Mouse (Mus musculus): ENCODE results near the gene Ttc6. TPM values are rescaled to one million over a fixed set of nuclear protein-coding genes. Genes with fewer than 3 reads are reported as not detected.

Ttc6 gene
- total and polyA plus RNA-seq, 2 experiments: 1.0 TPM

GRCm38 (mm10) chr12:57650011-57650410 is 86.1 kb downstream of the Ttc6 start:
- peak overlapping the region; percentile 50; the same call in 1 of the 2 replicates for H3K27ac ChIP-seq (replicated peaks; ENCODE audit: insufficient read depth, low read depth, low read length)
- H3K27me3 ChIP-seq (ENCODE audit: control insufficient read depth, insufficient read depth, low read length): no peaks in the 10 kb centered on the region
- no peaks in the 10 kb centered on the region for H3K36me3 ChIP-seq (ENCODE audit: control insufficient read depth, insufficient read depth, low read length)
- no peaks in the 10 kb centered on the region for H3K4me1 ChIP-seq (ENCODE audit: control insufficient read depth, insufficient read depth, low read length)
- H3K9ac ChIP-seq (ENCODE audit: low read depth, low read length): no peak overlapping the region
- H3K4me3 ChIP-seq (ENCODE audit: insufficient read depth, low read depth, low read length): no peak overlapping the region
- H3K79me2 ChIP-seq (ENCODE audit: control insufficient read depth, insufficient read depth, low read length): no peaks in the 10 kb centered on the region
- WGBS: 22% methylated on average over 4 of the region's 4 CpGs
- peak; percentile 89 for DNase-seq (ENCODE audit: extremely low read depth, low read depth, low spot score)
- TF ChIP-seq CTCF (IDR thresholded peaks at IDR 0.05; ENCODE audit: low read depth, low read length) (no peak), POLR2A (IDR thresholded peaks at IDR 0.05; ENCODE audit: extremely low read depth, insufficient read depth, low read length) (no peak)

GRCm38 (mm10) chr12:57650677-57651076 is 86.8 kb downstream of the Ttc6 start:
- no peaks in the 10 kb centered on the region for H3K36me3 ChIP-seq (ENCODE audit: control insufficient read depth, insufficient read depth, low read length)
- H3K4me3 ChIP-seq (ENCODE audit: insufficient read depth, low read depth, low read length): no peak overlapping the region
- H3K27me3 ChIP-seq (ENCODE audit: control insufficient read depth, insufficient read depth, low read length): no peaks in the 10 kb centered on the region
- WGBS: 35% methylated on average over 8 of the region's 8 CpGs
- no peaks in the 10 kb centered on the region for H3K4me1 ChIP-seq (ENCODE audit: control insufficient read depth, insufficient read depth, low read length)
- H3K79me2 ChIP-seq (ENCODE audit: control insufficient read depth, insufficient read depth, low read length): no peaks in the 10 kb centered on the region
- TF ChIP-seq POLR2A (IDR thresholded peaks at IDR 0.05; ENCODE audit: extremely low read depth, insufficient read depth, low read length) (no peak), CTCF (IDR thresholded peaks at IDR 0.05; ENCODE audit: low read depth, low read length) (no peak)
- H3K9ac ChIP-seq (ENCODE audit: low read depth, low read length): no peak overlapping the region
- 0 out of 2 replicates have a peak overlapping the region, but pooled peaks have one; percentile 50 for H3K27ac ChIP-seq (replicated peaks; ENCODE audit: insufficient read depth, low read depth, low read length)
- DNase-seq (ENCODE audit: extremely low read depth, low read depth, low spot score): peak; percentile 57

- Histone ChIP-seq H3K36me3 (ENCODE audit: control insufficient read depth, insufficient read depth, low read length) (no peaks in the 10 kb centered on the region), H3K9ac (ENCODE audit: low read depth, low read length) (no peak overlapping the region), H3K4me1 (ENCODE audit: control insufficient read depth, insufficient read depth, low read length) (no peaks in the 10 kb centered on the region), H3K27me3 (ENCODE audit: control insufficient read depth, insufficient read depth, low read length) (no peaks in the 10 kb centered on the region), H3K27ac (replicated peaks; ENCODE audit: insufficient read depth, low read depth, low read length) (no peak overlapping the region), H3K79me2 (ENCODE audit: control insufficient read depth, insufficient read depth, low read length) (no peaks in the 10 kb centered on the region), H3K4me3 (ENCODE audit: insufficient read depth, low read depth, low read length) (no peak overlapping the region)
- no peak for DNase-seq (ENCODE audit: extremely low read depth, low read depth, low spot score)
- WGBS: 67% methylated on average over 10 of the region's 10 CpGs
- no peak for TF ChIP-seq CTCF (IDR thresholded peaks at IDR 0.05; ENCODE audit: low read depth, low read length)
- TF ChIP-seq POLR2A (IDR thresholded peaks at IDR 0.05; ENCODE audit: extremely low read depth, insufficient read depth, low read length): no peak
Observed at GRCm38 (mm10) chr12:57662986-57663674, 99.2 kb downstream of the Ttc6 start.

GRCm38 (mm10) chr12:57672414-57672813 is 108.5 kb downstream of the Ttc6 start:
- Histone ChIP-seq H3K4me3 (ENCODE audit: insufficient read depth, low read depth, low read length) (no peak overlapping the region), H3K27ac (replicated peaks; ENCODE audit: insufficient read depth, low read depth, low read length) (no peak overlapping the region), H3K79me2 (ENCODE audit: control insufficient read depth, insufficient read depth, low read length) (no peaks in the 10 kb centered on the region), H3K27me3 (ENCODE audit: control insufficient read depth, insufficient read depth, low read length) (no peaks in the 10 kb centered on the region), H3K36me3 (ENCODE audit: control insufficient read depth, insufficient read depth, low read length) (no peaks in the 10 kb centered on the region), H3K4me1 (ENCODE audit: control insufficient read depth, insufficient read depth, low read length) (no peaks in the 10 kb centered on the region), H3K9ac (ENCODE audit: low read depth, low read length) (no peak overlapping the region)
- DNase-seq (ENCODE audit: extremely low read depth, low read depth, low spot score): no peak
- WGBS: 76% methylated on average over 2 of the region's 2 CpGs
- no peak for TF ChIP-seq CTCF (IDR thresholded peaks at IDR 0.05; ENCODE audit: low read depth, low read length)
- TF ChIP-seq POLR2A (IDR thresholded peaks at IDR 0.05; ENCODE audit: extremely low read depth, insufficient read depth, low read length): no peak

DNA sequence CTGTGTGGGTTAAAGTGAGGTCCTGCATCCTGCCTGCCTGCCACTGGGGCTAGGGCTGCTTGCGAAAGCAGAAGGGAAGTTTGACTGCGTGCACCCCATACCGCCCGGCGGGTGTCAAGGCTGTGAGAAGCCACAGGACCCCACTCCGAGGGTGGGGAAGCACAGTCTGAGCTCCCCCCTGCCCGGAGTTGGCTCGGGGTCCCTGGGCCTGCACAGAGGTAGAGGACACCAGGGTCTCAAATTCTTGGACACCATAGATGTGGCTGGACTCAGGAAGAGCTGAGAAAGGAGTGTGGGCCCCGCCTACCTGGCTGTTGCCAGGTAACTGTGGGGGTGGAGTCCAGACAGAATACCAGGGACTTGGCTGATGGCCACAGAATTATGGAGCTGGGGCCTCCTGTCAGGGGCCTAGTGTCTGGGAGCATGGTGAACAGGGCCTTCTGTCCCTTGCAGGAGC is 121.1 kb downstream of the Ttc6 start:
- Histone ChIP-seq H3K79me2 (ENCODE audit: control insufficient read depth, insufficient read depth, low read length) (no peaks in the 10 kb centered on the region), H3K36me3 (ENCODE audit: control insufficient read depth, insufficient read depth, low read length) (no peaks in the 10 kb centered on the region), H3K27me3 (ENCODE audit: control insufficient read depth, insufficient read depth, low read length) (no peaks in the 10 kb centered on the region), H3K9ac (ENCODE audit: low read depth, low read length) (no peak overlapping the region), H3K4me3 (ENCODE audit: insufficient read depth, low read depth, low read length) (no peak overlapping the region), H3K4me1 (ENCODE audit: control insufficient read depth, insufficient read depth, low read length) (no peaks in the 10 kb centered on the region), H3K27ac (replicated peaks; ENCODE audit: insufficient read depth, low read depth, low read length) (no peak overlapping the region)
- 57% methylated on average over 9 of the region's 9 CpGs for WGBS
- DNase-seq (ENCODE audit: extremely low read depth, low read depth, low spot score): no peak
- no peak for TF ChIP-seq CTCF (IDR thresholded peaks at IDR 0.05; ENCODE audit: low read depth, low read length)
- no peak for TF ChIP-seq POLR2A (IDR thresholded peaks at IDR 0.05; ENCODE audit: extremely low read depth, insufficient read depth, low read length)

DNA sequence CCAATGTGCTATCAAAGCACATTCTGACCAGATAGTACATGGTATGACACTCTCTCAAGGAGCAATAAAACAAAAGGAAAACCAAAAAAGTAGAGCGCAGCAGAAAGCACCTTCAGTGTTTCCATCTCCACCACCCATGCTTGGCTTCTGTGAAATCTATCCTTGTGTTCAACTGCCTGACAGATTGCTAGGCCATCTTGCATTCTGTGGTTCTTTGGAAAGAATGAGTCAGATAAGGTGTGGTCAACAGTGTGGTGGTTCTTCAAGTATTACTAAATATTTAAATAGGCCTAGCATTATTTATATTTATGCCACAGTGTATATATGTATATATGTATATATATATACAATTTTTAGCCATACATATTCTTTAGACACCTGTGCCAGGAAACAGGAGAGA is 146.1 kb downstream of the Ttc6 start:
- TF ChIP-seq CTCF (IDR thresholded peaks at IDR 0.05; ENCODE audit: low read depth, low read length): no peak
- TF ChIP-seq POLR2A (IDR thresholded peaks at IDR 0.05; ENCODE audit: extremely low read depth, insufficient read depth, low read length): no peak
- Histone ChIP-seq H3K27me3 (ENCODE audit: control insufficient read depth, insufficient read depth, low read length) (no peaks in the 10 kb centered on the region), H3K4me3 (ENCODE audit: insufficient read depth, low read depth, low read length) (no peak overlapping the region), H3K4me1 (ENCODE audit: control insufficient read depth, insufficient read depth, low read length) (no peaks in the 10 kb centered on the region), H3K36me3 (ENCODE audit: control insufficient read depth, insufficient read depth, low read length) (no peaks in the 10 kb centered on the region), H3K79me2 (ENCODE audit: control insufficient read depth, insufficient read depth, low read length) (no peaks in the 10 kb centered on the region), H3K27ac (replicated peaks; ENCODE audit: insufficient read depth, low read depth, low read length) (no peak overlapping the region), H3K9ac (ENCODE audit: low read depth, low read length) (no peak overlapping the region)
- DNase-seq (ENCODE audit: extremely low read depth, low read depth, low spot score): no peak
- 100% methylated on average over 1 of the region's 1 CpGs for WGBS
